Mouse (Mus musculus) liver, adult 2 months (tissue): ENCODE results near the gene Tpt1. TPM values are rescaled to one million over a fixed set of nuclear protein-coding genes. Genes with fewer than 3 reads are reported as not detected.

Source experiments
- DNase-seq: peaks from one replicate; pipeline ENCODE4 v3.0.0-alpha.2; 2011; ENCODE audit warnings: low read depth, low spot score; ENCODE audit errors: extremely low read depth
- H3K27ac ChIP-seq: fragments of 200-500 bp; replicated peaks from 2 replicates; pipeline ENCODE4 v1.5.1; 2012; ENCODE audit warnings: low read depth, mild to moderate bottlenecking, control low read depth, inconsistent platforms, low read length; ENCODE audit not compliant: insufficient read depth
- H3K27me3 ChIP-seq: fragments of 200-500 bp; 2 replicates; pipeline ENCODE4 v1.6.1; 2012; ENCODE audit warnings: mild to moderate bottlenecking, moderate library complexity, low read length, inconsistent platforms; ENCODE audit not compliant: control insufficient read depth, insufficient read depth
- H3K36me3 ChIP-seq: fragments of 200-500 bp; 2 replicates; pipeline ENCODE4 v1.6.1; 2012; ENCODE audit warnings: low read length, inconsistent platforms; ENCODE audit not compliant: control insufficient read depth, insufficient read depth
- H3K4me1 ChIP-seq: fragments of 200-500 bp; 2 replicates; pipeline ENCODE4 v1.6.1; 2011; ENCODE audit warnings: low read length; ENCODE audit not compliant: control insufficient read depth, insufficient read depth
- H3K4me3 ChIP-seq: fragments of 200-500 bp; 2 replicates; pipeline ENCODE4 v1.5.1; 2011; ENCODE audit warnings: low read depth, mild to moderate bottlenecking, control low read depth, low read length, moderate library complexity; ENCODE audit not compliant: insufficient read depth
- H3K79me2 ChIP-seq: fragments of 200-500 bp; 2 replicates; pipeline ENCODE4 v1.6.1; 2012; ENCODE audit warnings: inconsistent platforms, mild to moderate bottlenecking, low read length, moderate library complexity; ENCODE audit not compliant: control insufficient read depth, insufficient read depth
- H3K9ac ChIP-seq: fragments of 200-500 bp; 2 replicates; pipeline ENCODE4 v1.6.1; 2012; ENCODE audit warnings: low read depth, mild to moderate bottlenecking, control low read depth, inconsistent platforms, low read length
- CTCF ChIP-seq: fragments of 200-500 bp; IDR thresholded peaks from 2 replicates; pipeline ENCODE4 v1.5.1; 2011; ENCODE audit warnings: low read depth, low read length, control low read depth
- POLR2A ChIP-seq: fragments of 200-500 bp; IDR thresholded peaks from 2 replicates; pipeline ENCODE4 v1.6.1; 2011; ENCODE audit warnings: low read length, control low read depth; ENCODE audit not compliant: insufficient read depth; ENCODE audit errors: extremely low read depth
- WGBS: fragments of 180-500 bp; shearing (Covaris S2); methylation state at CpG from one replicate; pipeline ENCODE4 v1.1.7; 2018; 5-methylcytosine and 5-hydroxymethylcytosine counted together
- polyA plus RNA-seq: library from polyadenylated mRNA; depleted of rRNA; stranded (reverse); fragments of >200 nt; gene quantifications from 2 replicates; pipeline ENCODE4 v1.2.3, GENCODE M21; 2012
- total RNA-seq: library from RNA; depleted of rRNA; stranded (reverse); fragments of >200 nt; gene quantifications from 2 replicates; pipeline ENCODE4 v1.2.3, GENCODE M21; 2014

Tpt1 gene
- total and polyA plus RNA-seq, 2 experiments: 1,392 to 1,429 TPM

GRCm38 (mm10) chr14:75818528-75818927 lies 26.4 kb upstream of the Tpt1 start:
- H3K79me2 ChIP-seq: no peaks in the 10 kb centered on the region
- H3K27ac ChIP-seq: no peak overlapping the region
- no peak for DNase-seq
- H3K36me3 ChIP-seq: no peaks in the 10 kb centered on the region
- H3K4me3 ChIP-seq: no peak overlapping the region
- WGBS: 89% methylated on average over 2 of the region's 2 CpGs
- TF ChIP-seq POLR2A (no peak), CTCF (no peak)
- H3K9ac ChIP-seq: no peak overlapping the region
- H3K27me3 ChIP-seq: no peaks in the 10 kb centered on the region
- H3K4me1 ChIP-seq: no peaks in the 10 kb centered on the region

DNA sequence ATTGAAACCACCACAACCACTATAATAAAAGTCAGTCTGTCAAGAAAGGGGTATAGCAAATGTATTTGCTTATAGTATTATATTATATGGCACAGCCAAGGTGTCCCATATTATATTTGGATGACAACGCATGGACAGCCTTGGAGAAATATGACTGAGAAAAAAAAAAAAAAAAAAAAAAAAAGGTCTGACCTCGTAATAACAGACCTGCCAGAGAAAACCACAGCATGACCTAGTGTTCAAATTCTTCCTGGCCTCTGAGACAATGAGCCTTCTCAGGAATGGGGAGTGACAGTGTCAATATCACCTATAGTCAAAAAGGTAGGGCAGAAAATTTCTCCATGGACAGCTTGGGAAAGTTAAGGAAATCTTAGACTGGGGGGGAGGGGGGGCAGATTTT lies 25.6 kb upstream of the Tpt1 start:
- Histone ChIP-seq H3K27ac (no peak overlapping the region), H3K9ac (no peak overlapping the region), H3K4me1 (no peaks in the 10 kb centered on the region), H3K27me3 (no peaks in the 10 kb centered on the region), H3K4me3 (no peak overlapping the region), H3K36me3 (no peaks in the 10 kb centered on the region), H3K79me2 (no peaks in the 10 kb centered on the region)
- WGBS: 91% methylated on average over 2 of the region's 2 CpGs
- no peak for TF ChIP-seq CTCF
- DNase-seq: no peak

- DNase-seq: peak; percentile 81
- TF ChIP-seq POLR2A (no peak), CTCF (no peak)
- peak overlapping the region; percentile 2; the same call in 1 of the 2 replicates for H3K9ac ChIP-seq
- H3K79me2 ChIP-seq: no peaks in the 10 kb centered on the region
- 60% methylated on average over 5 of the region's 5 CpGs for WGBS
- no peak overlapping the region for H3K4me3 ChIP-seq
- no peaks in the 10 kb centered on the region for H3K36me3 ChIP-seq
- no peaks in the 10 kb centered on the region for H3K27me3 ChIP-seq
- H3K4me1 ChIP-seq: no peaks in the 10 kb centered on the region
- peak overlapping the region; percentile 33 for H3K27ac ChIP-seq
These were observed 24.9 kb upstream of the Tpt1 start for GRCm38 (mm10) chr14:75820007-75820406.

- Histone ChIP-seq H3K79me2 (no peaks in the 10 kb centered on the region), H3K9ac (no peak overlapping the region), H3K27me3 (no peaks in the 10 kb centered on the region), H3K4me1 (peaks cover 20% of the 10 kb centered on the region), H3K27ac (peak overlapping the region; percentile 81), H3K36me3 (no peaks in the 10 kb centered on the region), H3K4me3 (no peak overlapping the region)
- 18% methylated on average over 3 of the region's 3 CpGs for WGBS
- TF ChIP-seq CTCF (no peak), POLR2A (no peak)
- DNase-seq: peak; percentile 87
These were observed 18.0 kb upstream of the Tpt1 start for GRCm38 (mm10) chr14:75826851-75827410.

- no peak for DNase-seq
- no peaks in the 10 kb centered on the region for H3K36me3 ChIP-seq
- 54% methylated on average over 11 of the region's 11 CpGs for WGBS
- H3K27me3 ChIP-seq: no peaks in the 10 kb centered on the region
- peak overlapping the region; percentile 81 for H3K27ac ChIP-seq
- no peak overlapping the region for H3K4me3 ChIP-seq
- H3K9ac ChIP-seq: peak overlapping the region; percentile 7; the same call in 1 of the 2 replicates
- H3K4me1 ChIP-seq: peaks cover 23% of the 10 kb centered on the region
- TF ChIP-seq CTCF (no peak), POLR2A (no peak)
- H3K79me2 ChIP-seq: no peaks in the 10 kb centered on the region
These were observed 16.7 kb upstream of the Tpt1 start for GRCm38 (mm10) chr14:75828221-75828620.
